Mouse (Mus musculus): ENCODE measurements around the gene Scd4. TPM values are rescaled to one million over a fixed set of nuclear protein-coding genes. Genes with fewer than 3 reads are reported as not detected.
A peak's percentile ranks its signal among the peaks of the same experiment; 100 is the strongest.

Scd4 gene
- polyA plus RNA-seq, 1 experiment from 2014 or later = 0.09 TPM

- Histone ChIP-seq H3K9ac (ENCODE audit: low read depth, low read length) (peak overlapping the region; percentile 95), H3K27me3 (replicated peaks; ENCODE audit: control insufficient read depth, insufficient read depth, low read length) (no peaks in the 10 kb centered on the region), H3K27ac (ENCODE audit: low read length) (peak overlapping the region; percentile 99), H3K9me3 (ENCODE audit: control insufficient read depth, low read length) (no peaks in the 10 kb centered on the region), H3K4me3 (ENCODE audit: low read length) (peak overlapping the region; percentile 85), H3K4me1 (ENCODE audit: control insufficient read depth, insufficient read depth, low read length) (peaks cover 56% of the 10 kb centered on the region), H3K4me2 (ENCODE audit: low read depth, low read length) (peak overlapping the region; percentile 89), H3K36me3 (ENCODE audit: control insufficient read depth, insufficient read depth, low read length) (peaks cover 35% of the 10 kb centered on the region)
- ATAC-seq = no peak
- WGBS = 73% methylated on average over 9 of the region's 9 CpGs
Observed at GRCm38 (mm10) chr19:44299078-44299477, 33.8 kb upstream of the Scd4 start.

DNA sequence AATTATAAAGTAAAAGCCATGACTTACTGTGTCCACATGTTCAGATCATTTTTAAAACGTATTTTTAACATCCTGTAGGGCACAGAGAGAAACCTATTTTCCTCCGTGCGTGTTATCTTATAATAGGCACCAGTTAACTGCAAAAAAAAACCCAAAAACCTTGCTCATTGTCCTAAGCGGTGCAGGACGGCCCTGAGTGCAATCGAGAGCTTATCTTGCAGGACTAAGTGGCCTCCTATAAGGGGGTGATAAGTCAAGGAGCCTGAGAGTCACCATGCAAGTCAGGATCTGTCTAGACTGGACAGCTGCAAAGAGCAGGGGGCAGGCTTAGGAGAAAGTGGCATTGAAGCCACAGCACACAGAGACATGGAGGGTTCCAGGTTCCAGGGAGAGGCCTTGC lies 33.0 kb upstream of the Scd4 start:
- Histone ChIP-seq H3K4me2 (ENCODE audit: low read depth, low read length) (peak overlapping the region; percentile 89), H3K9ac (ENCODE audit: low read depth, low read length) (peak overlapping the region; percentile 95), H3K36me3 (ENCODE audit: control insufficient read depth, insufficient read depth, low read length) (peaks cover 38% of the 10 kb centered on the region), H3K27ac (ENCODE audit: low read length) (peak overlapping the region; percentile 79), H3K4me3 (ENCODE audit: low read length) (peak overlapping the region; percentile 85), H3K4me1 (ENCODE audit: control insufficient read depth, insufficient read depth, low read length) (peaks cover 56% of the 10 kb centered on the region), H3K27me3 (replicated peaks; ENCODE audit: control insufficient read depth, insufficient read depth, low read length) (no peaks in the 10 kb centered on the region), H3K9me3 (ENCODE audit: control insufficient read depth, low read length) (no peaks in the 10 kb centered on the region)
- ATAC-seq = no peak
- 45% methylated on average over 6 of the region's 6 CpGs for WGBS

DNA sequence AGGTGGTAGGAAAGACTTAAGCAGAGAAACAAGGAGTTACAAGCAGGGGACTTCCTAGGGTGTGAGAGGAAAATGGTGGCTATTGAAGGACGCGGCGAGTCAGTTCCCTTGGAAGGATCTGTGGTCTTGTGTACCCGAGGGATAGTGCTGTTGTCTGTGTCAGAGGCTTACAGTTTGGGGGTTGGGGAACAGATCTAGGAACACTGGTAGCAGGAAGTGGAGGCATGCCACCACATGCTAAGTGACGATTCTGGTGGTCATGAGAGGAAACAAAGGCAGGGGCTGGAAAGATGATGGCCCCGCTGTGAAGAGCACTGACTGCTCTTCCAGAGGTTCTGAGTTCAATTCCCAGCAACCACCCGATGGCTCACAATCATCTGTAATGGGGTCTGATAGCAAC lies 32.4 kb upstream of the Scd4 start:
- WGBS = 75% methylated on average over 7 of the region's 7 CpGs

GRCm38 (mm10) chr19:44301176-44301575 lies 31.7 kb upstream of the Scd4 start:
- Histone ChIP-seq H3K27me3 (replicated peaks; ENCODE audit: control insufficient read depth, insufficient read depth, low read length) (no peaks in the 10 kb centered on the region), H3K27ac (ENCODE audit: low read length) (peak overlapping the region; percentile 79), H3K9me3 (ENCODE audit: control insufficient read depth, low read length) (no peaks in the 10 kb centered on the region), H3K4me1 (ENCODE audit: control insufficient read depth, insufficient read depth, low read length) (peaks cover 56% of the 10 kb centered on the region), H3K36me3 (ENCODE audit: control insufficient read depth, insufficient read depth, low read length) (peaks cover 44% of the 10 kb centered on the region), H3K9ac (ENCODE audit: low read depth, low read length) (peak overlapping the region; percentile 95), H3K4me2 (ENCODE audit: low read depth, low read length) (peak overlapping the region; percentile 89), H3K4me3 (ENCODE audit: low read length) (peak overlapping the region; percentile 85)
- 58% methylated on average over 16 of the region's 16 CpGs for WGBS
- no peak for ATAC-seq

More for the DNA sequence above, 32.4 kb upstream of the Scd4 start:
- peak overlapping the region; percentile 89 for H3K4me2 ChIP-seq (ENCODE audit: low read depth, low read length)
- peaks cover 56% of the 10 kb centered on the region for H3K4me1 ChIP-seq (ENCODE audit: control insufficient read depth, insufficient read depth, low read length)
- peaks cover 40% of the 10 kb centered on the region for H3K36me3 ChIP-seq (ENCODE audit: control insufficient read depth, insufficient read depth, low read length)
- H3K27me3 ChIP-seq (replicated peaks; ENCODE audit: control insufficient read depth, insufficient read depth, low read length) = no peaks in the 10 kb centered on the region
- H3K4me3 ChIP-seq (ENCODE audit: low read length) = peak overlapping the region; percentile 85
- ATAC-seq = no peak
- peak overlapping the region; percentile 95 for H3K9ac ChIP-seq (ENCODE audit: low read depth, low read length)
- H3K27ac ChIP-seq (ENCODE audit: low read length) = peak overlapping the region; percentile 79
- H3K9me3 ChIP-seq (ENCODE audit: control insufficient read depth, low read length) = no peaks in the 10 kb centered on the region

DNA sequence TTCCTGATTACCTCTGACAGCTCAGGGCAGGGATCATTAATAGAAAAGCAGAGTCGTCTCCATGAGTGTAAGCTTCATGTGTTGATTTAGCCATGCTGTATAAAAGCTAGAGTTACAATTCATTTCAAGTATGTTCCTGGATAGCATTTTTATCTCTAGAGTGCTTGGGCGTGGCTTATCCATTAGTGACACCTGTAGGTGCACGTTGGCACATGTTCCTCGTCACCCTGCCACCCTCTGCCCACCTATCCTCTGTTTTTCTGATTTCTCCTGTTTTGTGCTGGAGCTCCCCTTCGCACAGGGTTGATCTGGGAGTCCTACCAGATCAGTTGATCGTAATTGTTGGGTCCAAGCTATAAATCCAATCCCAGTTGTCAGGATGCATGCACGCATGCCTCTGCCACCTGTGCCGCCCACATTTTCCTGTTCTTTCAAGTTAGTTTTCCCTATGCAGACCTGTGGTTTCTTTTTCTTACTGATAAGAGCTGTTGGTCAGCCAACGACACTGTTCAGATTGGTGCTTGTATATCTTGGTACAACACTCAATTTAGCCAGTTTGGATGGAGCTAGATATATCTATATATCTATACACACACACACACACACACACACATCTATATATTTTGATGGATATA lies 31.1 kb upstream of the Scd4 start:
- peak; percentile 12; the same call in 1 of the 2 replicates for ATAC-seq
- Histone ChIP-seq H3K4me1 (ENCODE audit: control insufficient read depth, insufficient read depth, low read length) (peaks cover 56% of the 10 kb centered on the region), H3K4me3 (ENCODE audit: low read length) (no peak overlapping the region), H3K4me2 (ENCODE audit: low read depth, low read length) (peak overlapping the region; percentile 89; the same call in 1 of the 2 replicates), H3K27me3 (replicated peaks; ENCODE audit: control insufficient read depth, insufficient read depth, low read length) (no peaks in the 10 kb centered on the region), H3K27ac (ENCODE audit: low read length) (no peak overlapping the region), H3K9ac (ENCODE audit: low read depth, low read length) (no peak overlapping the region), H3K9me3 (ENCODE audit: control insufficient read depth, low read length) (no peaks in the 10 kb centered on the region), H3K36me3 (ENCODE audit: control insufficient read depth, insufficient read depth, low read length) (peaks cover 41% of the 10 kb centered on the region)
- 56% methylated on average over 9 of the region's 9 CpGs for WGBS

DNA sequence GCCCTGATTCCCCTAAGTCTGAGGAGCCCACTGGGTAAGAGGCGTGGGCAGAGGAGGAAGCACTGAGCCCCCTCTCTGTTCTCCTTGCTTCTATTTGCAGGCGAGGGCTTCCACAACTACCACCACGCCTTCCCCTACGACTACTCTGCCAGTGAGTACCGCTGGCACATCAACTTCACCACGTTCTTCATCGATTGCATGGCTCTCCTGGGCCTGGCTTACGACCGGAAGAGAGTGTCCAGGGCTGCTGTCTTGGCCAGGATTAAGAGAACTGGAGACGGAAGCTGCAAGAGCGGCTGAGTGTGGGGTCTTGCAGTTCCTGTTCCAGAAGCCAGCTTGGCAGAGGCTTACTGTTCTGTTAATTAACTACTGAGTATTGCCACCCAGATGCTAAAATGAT lies 30.0 kb upstream of the Scd4 start:
- Histone ChIP-seq H3K27ac (ENCODE audit: low read length) (peak overlapping the region; percentile 57), H3K4me2 (ENCODE audit: low read depth, low read length) (peak overlapping the region; percentile 23), H3K9ac (ENCODE audit: low read depth, low read length) (peak overlapping the region; percentile 43), H3K4me3 (ENCODE audit: low read length) (no peak overlapping the region), H3K9me3 (ENCODE audit: control insufficient read depth, low read length) (no peaks in the 10 kb centered on the region), H3K27me3 (replicated peaks; ENCODE audit: control insufficient read depth, insufficient read depth, low read length) (no peaks in the 10 kb centered on the region), H3K4me1 (ENCODE audit: control insufficient read depth, insufficient read depth, low read length) (peaks cover 46% of the 10 kb centered on the region), H3K36me3 (ENCODE audit: control insufficient read depth, insufficient read depth, low read length) (peaks cover 39% of the 10 kb centered on the region)
- WGBS = 72% methylated on average over 11 of the region's 11 CpGs
- no peak for ATAC-seq

- no peak for ATAC-seq
- H3K27ac ChIP-seq (ENCODE audit: low read length) = peak overlapping the region; percentile 57
- no peaks in the 10 kb centered on the region for H3K27me3 ChIP-seq (replicated peaks; ENCODE audit: control insufficient read depth, insufficient read depth, low read length)
- H3K4me3 ChIP-seq (ENCODE audit: low read length) = 0 out of 2 replicates have a peak overlapping the region, but pooled peaks have one; percentile 9
- H3K4me2 ChIP-seq (ENCODE audit: low read depth, low read length) = no peak overlapping the region; the same call in 1 of the 2 replicates
- no peaks in the 10 kb centered on the region for H3K9me3 ChIP-seq (ENCODE audit: control insufficient read depth, low read length)
- peaks cover 33% of the 10 kb centered on the region for H3K36me3 ChIP-seq (ENCODE audit: control insufficient read depth, insufficient read depth, low read length)
- 63% methylated on average over 8 of the region's 8 CpGs for WGBS
- H3K4me1 ChIP-seq (ENCODE audit: control insufficient read depth, insufficient read depth, low read length) = peaks cover 40% of the 10 kb centered on the region
- H3K9ac ChIP-seq (ENCODE audit: low read depth, low read length) = 0 out of 2 replicates have a peak overlapping the region, but pooled peaks have one; percentile 43
Observed at GRCm38 (mm10) chr19:44303502-44303901, 29.4 kb upstream of the Scd4 start.

- no peak overlapping the region for H3K9ac ChIP-seq (ENCODE audit: low read depth, low read length)
- peak overlapping the region; percentile 11; the same call in 1 of the 2 replicates for H3K27ac ChIP-seq (ENCODE audit: low read length)
- 83% methylated on average over 10 of the region's 10 CpGs for WGBS
- H3K4me2 ChIP-seq (ENCODE audit: low read depth, low read length) = no peak overlapping the region
- peaks cover 33% of the 10 kb centered on the region for H3K36me3 ChIP-seq (ENCODE audit: control insufficient read depth, insufficient read depth, low read length)
- ATAC-seq = no peak
- H3K27me3 ChIP-seq (replicated peaks; ENCODE audit: control insufficient read depth, insufficient read depth, low read length) = no peaks in the 10 kb centered on the region
- no peaks in the 10 kb centered on the region for H3K9me3 ChIP-seq (ENCODE audit: control insufficient read depth, low read length)
- H3K4me1 ChIP-seq (ENCODE audit: control insufficient read depth, insufficient read depth, low read length) = peaks cover 32% of the 10 kb centered on the region
- no peak overlapping the region for H3K4me3 ChIP-seq (ENCODE audit: low read length)
Observed at GRCm38 (mm10) chr19:44304419-44304818, 28.5 kb upstream of the Scd4 start.

GRCm38 (mm10) chr19:44304851-44305510 lies 27.9 kb upstream of the Scd4 start:
- H3K4me1 ChIP-seq (ENCODE audit: control insufficient read depth, insufficient read depth, low read length) = peaks cover 30% of the 10 kb centered on the region
- H3K27ac ChIP-seq (ENCODE audit: low read length) = no peak overlapping the region; the same call in 1 of the 2 replicates
- H3K36me3 ChIP-seq (ENCODE audit: control insufficient read depth, insufficient read depth, low read length) = peaks cover 33% of the 10 kb centered on the region
- no peak overlapping the region for H3K9ac ChIP-seq (ENCODE audit: low read depth, low read length)
- no peaks in the 10 kb centered on the region for H3K27me3 ChIP-seq (replicated peaks; ENCODE audit: control insufficient read depth, insufficient read depth, low read length)
- no peaks in the 10 kb centered on the region for H3K9me3 ChIP-seq (ENCODE audit: control insufficient read depth, low read length)
- WGBS = 85% methylated on average over 16 of the region's 16 CpGs
- no peak for ATAC-seq
- no peak overlapping the region for H3K4me2 ChIP-seq (ENCODE audit: low read depth, low read length)
- no peak overlapping the region for H3K4me3 ChIP-seq (ENCODE audit: low read length)

Data from intestine, embryonic 16.5 days (tissue).